Mouse (Mus musculus): Measurements from ENCODE around the gene Fgf22. TPM values are rescaled to one million over a fixed set of nuclear protein-coding genes. Genes with fewer than 3 reads are reported as not detected.

Gene Fgf22
- total RNA-seq, 1 experiment = 1.5 TPM

- in situ Hi-C loops (cut with MboI; ENCODE audit: low sequenced_read_pairs in 2 of 2, unreplicated experiment in 2 of 2) = no loop called here
- Histone ChIP-seq H3K9me3 (ENCODE audit: control insufficient read depth, insufficient read depth, low read depth, low read length) (no peaks in the 10 kb centered on the region), H3K36me3 (ENCODE audit: control insufficient read depth, insufficient read depth, low read length, poor library complexity, severe bottlenecking) (no peaks in the 10 kb centered on the region), H3K4me3 (ENCODE audit: insufficient read depth in 1 of 2, low read depth in 1 of 2, low read length in 2 of 2, poor library complexity in 1 of 2, severe bottlenecking in 1 of 2) (no peak overlapping the region), H3K27ac (ENCODE audit: insufficient read depth, low read depth, low read length, poor library complexity, severe bottlenecking) (no peak overlapping the region), H3K9ac (ENCODE audit: insufficient read depth, low read depth, low read length, poor library complexity, severe bottlenecking) (no peak overlapping the region), H3K4me1 (ENCODE audit: control insufficient read depth in 2 of 2, insufficient read depth in 2 of 2, low read length in 2 of 2, poor library complexity in 1 of 2) (peaks cover 0 to 5% of the 10 kb centered on the region in 2 experiments; a peak in 1 of 4 replicates)
- TF ChIP-seq HCFC1 (IDR thresholded peaks at IDR 0.05; ENCODE audit: borderline replicate concordance, insufficient read depth, low read length) (no peak), CHD2 (IDR thresholded peaks at IDR 0.05; ENCODE audit: low read depth, low read length) (no peak), MAFK (IDR thresholded peaks at IDR 0.05; ENCODE audit: insufficient read depth, low read depth, low read length) (no peak), ZC3H11A (IDR thresholded peaks at IDR 0.05; ENCODE audit: borderline replicate concordance, low read depth, low read length) (no peak), ZNF384 (IDR thresholded peaks at IDR 0.05; ENCODE audit: low read depth, low read length) (no peak)
- DNase-seq (ENCODE audit: low read depth, low spot score) = no peak
These were observed 31.2 kb upstream of the Fgf22 start for GRCm38 (mm10) chr10:79723692-79724091.

- Histone ChIP-seq H3K9ac (ENCODE audit: insufficient read depth, low read depth, low read length, poor library complexity, severe bottlenecking) (no peak overlapping the region), H3K4me1 (ENCODE audit: control insufficient read depth in 2 of 2, insufficient read depth in 2 of 2, low read length in 2 of 2, poor library complexity in 1 of 2) (peaks cover 0 to 8% of the 10 kb centered on the region in 2 experiments; a peak in 1 of 4 replicates), H3K27ac (ENCODE audit: insufficient read depth, low read depth, low read length, poor library complexity, severe bottlenecking) (no peak overlapping the region), H3K4me3 (ENCODE audit: insufficient read depth in 1 of 2, low read depth in 1 of 2, low read length in 2 of 2, poor library complexity in 1 of 2, severe bottlenecking in 1 of 2) (no peak overlapping the region), H3K9me3 (ENCODE audit: control insufficient read depth, insufficient read depth, low read depth, low read length) (no peaks in the 10 kb centered on the region), H3K36me3 (ENCODE audit: control insufficient read depth, insufficient read depth, low read length, poor library complexity, severe bottlenecking) (no peaks in the 10 kb centered on the region)
- no peak for TF ChIP-seq MAFK (IDR thresholded peaks at IDR 0.05; ENCODE audit: insufficient read depth, low read depth, low read length)
- TF ChIP-seq ZNF384 (IDR thresholded peaks at IDR 0.05; ENCODE audit: low read depth, low read length) = no peak
- no peak for TF ChIP-seq CHD2 (IDR thresholded peaks at IDR 0.05; ENCODE audit: low read depth, low read length)
- TF ChIP-seq HCFC1 (IDR thresholded peaks at IDR 0.05; ENCODE audit: borderline replicate concordance, insufficient read depth, low read length) = no peak
- no peak for TF ChIP-seq ZC3H11A (IDR thresholded peaks at IDR 0.05; ENCODE audit: borderline replicate concordance, low read depth, low read length)
- no peak for DNase-seq (ENCODE audit: low read depth, low spot score)
- in situ Hi-C loops (cut with MboI; ENCODE audit: low sequenced_read_pairs in 2 of 2, unreplicated experiment in 2 of 2) = no loop called here
These were observed 28.8 kb upstream of the Fgf22 start for GRCm38 (mm10) chr10:79726090-79726489.

- TF ChIP-seq ZC3H11A (IDR thresholded peaks at IDR 0.05; ENCODE audit: borderline replicate concordance, low read depth, low read length) (no peak), MAFK (IDR thresholded peaks at IDR 0.05; ENCODE audit: insufficient read depth, low read depth, low read length) (no peak), ZNF384 (IDR thresholded peaks at IDR 0.05; ENCODE audit: low read depth, low read length) (no peak), CHD2 (IDR thresholded peaks at IDR 0.05; ENCODE audit: low read depth, low read length) (no peak)
- Histone ChIP-seq H3K27ac (ENCODE audit: insufficient read depth, low read depth, low read length, poor library complexity, severe bottlenecking) (no peak overlapping the region), H3K9me3 (ENCODE audit: control insufficient read depth, insufficient read depth, low read depth, low read length) (no peaks in the 10 kb centered on the region), H3K36me3 (ENCODE audit: control insufficient read depth, insufficient read depth, low read length, poor library complexity, severe bottlenecking) (no peaks in the 10 kb centered on the region; the same call in 1 of the 2 replicates), H3K4me1 (ENCODE audit: control insufficient read depth in 2 of 2, insufficient read depth in 2 of 2, low read length in 2 of 2, poor library complexity in 1 of 2) (peaks cover 0 to 7% of the 10 kb centered on the region in 2 experiments; a peak in 1 of 4 replicates), H3K4me3 (ENCODE audit: insufficient read depth in 1 of 2, low read depth in 1 of 2, low read length in 2 of 2, poor library complexity in 1 of 2, severe bottlenecking in 1 of 2) (no peak overlapping the region), H3K9ac (ENCODE audit: insufficient read depth, low read depth, low read length, poor library complexity, severe bottlenecking) (no peak overlapping the region)
- in situ Hi-C loops (cut with MboI; ENCODE audit: low sequenced_read_pairs in 2 of 2, unreplicated experiment in 2 of 2) = no loop called here
- DNase-seq (ENCODE audit: low read depth, low spot score) = no peak
These were observed 26.3 kb upstream of the Fgf22 start for GRCm38 (mm10) chr10:79728323-79729249.

GRCm38 (mm10) chr10:79729357-79729965 lies 25.4 kb upstream of the Fgf22 start:
- no peak overlapping the region for H3K27ac ChIP-seq (ENCODE audit: insufficient read depth, low read depth, low read length, poor library complexity, severe bottlenecking)
- in situ Hi-C loops (cut with MboI; ENCODE audit: low sequenced_read_pairs in 2 of 2, unreplicated experiment in 2 of 2) = no loop called here
- H3K4me3 ChIP-seq (ENCODE audit: insufficient read depth in 1 of 2, low read depth in 1 of 2, low read length in 2 of 2, poor library complexity in 1 of 2, severe bottlenecking in 1 of 2) = no peak overlapping the region
- no peaks in the 10 kb centered on the region; the same call in 1 of the 2 replicates for H3K36me3 ChIP-seq (ENCODE audit: control insufficient read depth, insufficient read depth, low read length, poor library complexity, severe bottlenecking)
- H3K4me1 ChIP-seq (ENCODE audit: control insufficient read depth in 2 of 2, insufficient read depth in 2 of 2, low read length in 2 of 2, poor library complexity in 1 of 2) = peaks cover 0 to 7% of the 10 kb centered on the region in 2 experiments; a peak in 1 of 4 replicates
- no peak overlapping the region for H3K9ac ChIP-seq (ENCODE audit: insufficient read depth, low read depth, low read length, poor library complexity, severe bottlenecking)
- no peak for DNase-seq (ENCODE audit: low read depth, low spot score)
- TF ChIP-seq HCFC1 (IDR thresholded peaks at IDR 0.05; ENCODE audit: borderline replicate concordance, insufficient read depth, low read length) (no peak), ZNF384 (IDR thresholded peaks at IDR 0.05; ENCODE audit: low read depth, low read length) (no peak), ZC3H11A (IDR thresholded peaks at IDR 0.05; ENCODE audit: borderline replicate concordance, low read depth, low read length) (no peak)
- H3K9me3 ChIP-seq (ENCODE audit: control insufficient read depth, insufficient read depth, low read depth, low read length) = no peaks in the 10 kb centered on the region
